8 mouse cellular contexts compared by ENCODE assay signal in the genomic region with DNA sequence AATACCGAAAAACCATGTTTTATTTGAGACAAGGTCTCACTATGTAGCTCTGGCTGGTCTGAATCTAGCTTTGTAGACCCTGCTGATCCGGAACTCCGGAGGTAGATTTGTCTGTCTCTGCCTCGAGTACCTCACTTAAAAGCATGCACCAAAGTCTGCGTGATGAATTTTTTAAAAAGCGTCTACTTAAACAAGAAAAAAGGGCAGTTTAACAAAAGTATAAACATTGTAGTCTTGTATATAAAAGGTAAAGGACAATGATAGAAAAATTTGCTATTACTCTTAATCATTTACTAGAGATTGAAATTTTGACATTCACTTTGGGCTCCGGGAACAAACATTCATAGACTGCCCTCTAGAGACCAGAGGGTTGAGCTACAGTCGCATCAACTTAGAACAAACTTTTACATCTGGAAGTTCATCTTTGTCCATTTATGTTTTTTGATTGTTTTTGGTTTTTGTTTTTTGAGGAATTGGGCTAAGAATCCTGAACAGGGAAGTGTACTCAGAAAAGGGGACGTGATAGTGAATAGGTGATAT. TPM values are rescaled to one million over a fixed set of nuclear protein-coding genes. Genes with fewer than 3 reads are reported as not detected.
DNase-seq lines count a peak whose midpoint lies in the region; ATAC-seq and TF ChIP-seq lines count a peak whose summit lies in the region.

No protein-coding gene starts in this region.

- no peaks in the 10 kb centered on the region for H3K79me2 ChIP-seq in myocyte (ENCODE audit: control insufficient read depth, insufficient read depth)

- peaks cover 5% of the 10 kb centered on the region for H3K4me1 ChIP-seq in thymus, adult 2 months (replicated peaks; ENCODE audit: control insufficient read depth, insufficient read depth, low read length)
- H3K4me1 ChIP-seq in cortical plate, adult 2 months (ENCODE audit: control insufficient read depth, insufficient read depth, low read length), result peaks cover 2% of the 10 kb centered on the region; the same call in 1 of the 2 replicates
- peaks cover 11% of the 10 kb centered on the region for H3K4me1 ChIP-seq in limb, embryonic 15.5 days

- TF ChIP-seq CTCF in thymus, adult 2 months (IDR thresholded peaks at IDR 0.05; ENCODE audit: borderline replicate concordance, control insufficient read depth, extremely low read depth, insufficient read depth, low read length, poor library complexity), result no peak
- TF ChIP-seq CTCF in cortical plate, adult 2 months (IDR thresholded peaks at IDR 0.05; ENCODE audit: extremely low read depth, insufficient read depth, low read length), result peak; percentile 45; the same call in 1 of the 2 replicates

- ATAC-seq in limb, embryonic 15.5 days (ENCODE audit: insufficient number of reproducible peaks, low FRiP score, low TSS enrichment, low read depth), result no peak

- H3K9me3 ChIP-seq in limb, embryonic 15.5 days, result no peaks in the 10 kb centered on the region

- WGBS in thymus, adult 2 months, result under 1% methylated on average over 9 of the region's 9 CpGs
- WGBS in limb, embryonic 15.5 days, result 2% methylated on average over 9 of the region's 9 CpGs

- intact Hi-C loops in heart, postnatal 10 days (cut with DNase I), result loop anchor here (2.0 to 5.0 kb wide), 3 partner anchors 48 to 107 kb away; a partner anchor contains a TSS

- peak overlapping the region; percentile 87 for H3K4me2 ChIP-seq in limb, embryonic 15.5 days
- peak overlapping the region; percentile 100 for H3K4me2 ChIP-seq in myocyte (ENCODE audit: low read depth)

- TF ChIP-seq POLR2A in thymus, adult 2 months (IDR thresholded peaks at IDR 0.05; ENCODE audit: control insufficient read depth, extremely low read depth, insufficient read depth, low read length, poor library complexity), result no peak
- TF ChIP-seq POLR2A in cortical plate, adult 2 months (IDR thresholded peaks at IDR 0.05; ENCODE audit: extremely low read depth, insufficient read depth, low read length), result no peak
- no peak for TF ChIP-seq POLR2A in myocyte (IDR thresholded peaks at IDR 0.05; ENCODE audit: insufficient read length, low read depth)

- peak overlapping the region; percentile 52 for H3K9ac ChIP-seq in limb, embryonic 15.5 days

- H3K27me3 ChIP-seq in thymus, adult 2 months (ENCODE audit: control insufficient read depth, insufficient read depth, low read length), result no peaks in the 10 kb centered on the region
- no peaks in the 10 kb centered on the region for H3K27me3 ChIP-seq in limb, embryonic 15.5 days
- no peaks in the 10 kb centered on the region for H3K27me3 ChIP-seq in myocyte (ENCODE audit: control insufficient read depth, insufficient read depth, insufficient read length)

- peak overlapping the region; percentile 28 for H3ac ChIP-seq in myocyte (ENCODE audit: control insufficient read depth, insufficient read length)

- H3K4me3 ChIP-seq in thymus, adult 2 months (ENCODE audit: control insufficient read depth, insufficient read depth, low read length), result peak overlapping the region; percentile 67
- H3K4me3 ChIP-seq in cortical plate, adult 2 months (ENCODE audit: insufficient read depth, low read length), result peak overlapping the region; percentile 77
- peak overlapping the region; percentile 77 for H3K4me3 ChIP-seq in limb, embryonic 15.5 days
- peak overlapping the region; percentile 61 for H3K4me3 ChIP-seq in myocyte

- H3K36me3 ChIP-seq in thymus, adult 2 months (ENCODE audit: control insufficient read depth, insufficient read depth, low read length), result peaks cover 2% of the 10 kb centered on the region
- peaks cover 15% of the 10 kb centered on the region for H3K36me3 ChIP-seq in limb, embryonic 15.5 days
- peaks cover 7% of the 10 kb centered on the region for H3K36me3 ChIP-seq in myocyte (ENCODE audit: control insufficient read depth, insufficient read depth)

- DNase-seq in thymus, adult 2 months, result peak; percentile 41
- no peak for DNase-seq in thymus, adult 18-20 months
- DNase-seq in heart, postnatal 10 days, result peak; percentile 41 to 52
- DNase-seq in layer of hippocampus, postnatal 10 days (ENCODE audit: low spot score in 2 of 2), result no peak
- no peak for DNase-seq in layer of hippocampus, adult 9-10 months (ENCODE audit: low spot score)

- H3K27ac ChIP-seq in thymus, adult 2 months (ENCODE audit: control insufficient read depth, insufficient read depth, low read length), result peak overlapping the region; percentile 32
- H3K27ac ChIP-seq in cortical plate, adult 2 months (ENCODE audit: insufficient read depth, low read length), result peak overlapping the region; percentile 91
- H3K27ac ChIP-seq in limb, embryonic 15.5 days, result peak overlapping the region; percentile 67

TF ChIP-seq in myocyte, 11 proteins besides CTCF, POLR2A, EP300 and RAD21:
- no peak for TF ChIP-seq TCF3 (IDR thresholded peaks at IDR 0.05; ENCODE audit: insufficient read length, low read depth)
- TF ChIP-seq MYOG (IDR thresholded peaks at IDR 0.05; ENCODE audit: control insufficient read depth in 1 of 3, insufficient read depth in 1 of 3, insufficient read length in 2 of 3, low read depth in 2 of 3), result no peak
- TF ChIP-seq CEBPB (IDR thresholded peaks at IDR 0.05; ENCODE audit: insufficient read depth, poor library complexity, severe bottlenecking), result no peak
- TF ChIP-seq E2F4 (IDR thresholded peaks at IDR 0.05; ENCODE audit: insufficient read depth), result no peak
- TF ChIP-seq SRF (IDR thresholded peaks at IDR 0.05; ENCODE audit: control insufficient read depth, insufficient read length, low read depth), result no peak
- no peak for TF ChIP-seq TCF12 (IDR thresholded peaks at IDR 0.05; ENCODE audit: insufficient read depth, poor library complexity, severe bottlenecking)
- TF ChIP-seq USF1 (IDR thresholded peaks at IDR 0.05; ENCODE audit: low read depth), result no peak
- TF ChIP-seq POLR2AphosphoS2 (IDR thresholded peaks at IDR 0.05; ENCODE audit: insufficient read length, low read depth), result no peak
- no peak for TF ChIP-seq MAX (IDR thresholded peaks at IDR 0.05; ENCODE audit: low read depth)
- TF ChIP-seq MYOD1 (IDR thresholded peaks at IDR 0.05; ENCODE audit: control insufficient read depth in 1 of 3, insufficient read length in 2 of 3, low read depth in 2 of 3), result no peak

RNA-seq across cellular contexts. Expression of a gene that starts 0.7 kb away (rescaled TPM):
- polyA plus RNA-seq in thymus, adult 2 months (2012; rRNA removed), result 19.1 and 21.3 TPM in 2 replicates
- polyA plus RNA-seq in cortical plate, adult 2 months (2012; rRNA removed), result 11.3 and 12.1 TPM in 2 replicates
- 10 to 100 TPM; 14.4 to 16.3 TPM for total RNA-seq in heart, postnatal 10 days (2021)
- 22.1 and 24.7 TPM in 2 replicates for polyA plus RNA-seq in limb, embryonic 15.5 days (2015; fragmentation: Nextera tagmentation; extraction: Ambion mirVana)
- polyA plus RNA-seq in myocyte (2012; fragmentation: generic; extraction: Trizol), result 23.3 TPM
- total RNA-seq in layer of hippocampus, postnatal 10 days (2021), result 10 to 100 TPM in 1 of 2 experiments, 1 to 10 TPM in 1; 9.5 to 11.9 TPM

RNA-seq across cellular contexts. Expression of a gene that starts 21.5 kb away (rescaled TPM):
- 73.8 and 86.1 TPM in 2 replicates for polyA plus RNA-seq in thymus, adult 2 months (2012; rRNA removed)
- 120 and 125 TPM in 2 replicates for polyA plus RNA-seq in cortical plate, adult 2 months (2012; rRNA removed)
- total RNA-seq in heart, postnatal 10 days (2021), result 10 to 100 TPM; 74.3 to 78.1 TPM
- polyA plus RNA-seq in limb, embryonic 15.5 days (2015; fragmentation: Nextera tagmentation; extraction: Ambion mirVana), result 90.6 and 97.4 TPM in 2 replicates
- 76.3 TPM for polyA plus RNA-seq in myocyte (2012; fragmentation: generic; extraction: Trizol)
- total RNA-seq in layer of hippocampus, postnatal 10 days (2021), result 100 to 1,000 TPM; 118 to 125 TPM

RNA-seq across cellular contexts. Expression of a gene that starts 28.7 kb away (rescaled TPM):
- polyA plus RNA-seq in thymus, adult 2 months (2012; rRNA removed), result 6.7 and 8.6 TPM in 2 replicates
- 8.3 and 9.2 TPM in 2 replicates for polyA plus RNA-seq in cortical plate, adult 2 months (2012; rRNA removed)
- 1 to 10 TPM; 1.8 to 2.0 TPM for total RNA-seq in heart, postnatal 10 days (2021)
- 3.5 and 4.1 TPM in 2 replicates for polyA plus RNA-seq in limb, embryonic 15.5 days (2015; fragmentation: Nextera tagmentation; extraction: Ambion mirVana)
- 0.04 TPM for polyA plus RNA-seq in myocyte (2012; fragmentation: generic; extraction: Trizol)
- 10 to 100 TPM; 17.2 to 17.7 TPM for total RNA-seq in layer of hippocampus, postnatal 10 days (2021)

RNA-seq across cellular contexts. Expression of a gene that starts 29.5 kb away (rescaled TPM):
- polyA plus RNA-seq in thymus, adult 2 months (2012; rRNA removed), result 1.0 TPM in 2 replicates
- polyA plus RNA-seq in cortical plate, adult 2 months (2012; rRNA removed), result 0.61 and 0.66 TPM in 2 replicates
- 1 to 10 TPM; 2.1 to 2.2 TPM for total RNA-seq in heart, postnatal 10 days (2021)
- polyA plus RNA-seq in limb, embryonic 15.5 days (2015; fragmentation: Nextera tagmentation; extraction: Ambion mirVana), result 6.5 and 9.5 TPM in 2 replicates
- polyA plus RNA-seq in myocyte (2012; fragmentation: generic; extraction: Trizol), result 0.17 TPM
- total RNA-seq in layer of hippocampus, postnatal 10 days (2021), result 1 to 10 TPM in 1 of 2 experiments, under 1 TPM in 1; 0.91 to 1.1 TPM

RNA-seq across cellular contexts. Expression of a gene that starts 30.3 kb away (rescaled TPM):
- 87.6 and 100 TPM in 2 replicates for polyA plus RNA-seq in thymus, adult 2 months (2012; rRNA removed)
- polyA plus RNA-seq in cortical plate, adult 2 months (2012; rRNA removed), result 4.5 and 4.6 TPM in 2 replicates
- total RNA-seq in heart, postnatal 10 days (2021), result 10 to 100 TPM; 30.6 to 36.4 TPM
- polyA plus RNA-seq in limb, embryonic 15.5 days (2015; fragmentation: Nextera tagmentation; extraction: Ambion mirVana), result 108 and 110 TPM in 2 replicates
- 39.9 TPM for polyA plus RNA-seq in myocyte (2012; fragmentation: generic; extraction: Trizol)
- total RNA-seq in layer of hippocampus, postnatal 10 days (2021), result 1 to 10 TPM; 7.9 to 9.6 TPM

Comparison
In these comparisons a context has a peak if more than half of its experiments do, and no peak if none do; other contexts are left out.
1. DNase-seq: peak in thymus, adult 2 months (single experiment) and heart, postnatal 10 days (2 of 2); none in thymus, adult 18-20 months (0 of 2), layer of hippocampus, postnatal 10 days (0 of 2) and layer of hippocampus, adult 9-10 months (single experiment).
2. H3K27ac ChIP-seq: peak in every context shown above with its lines; median percentile 91 in cortical plate, adult 2 months; 67 in limb, embryonic 15.5 days; 32 in thymus, adult 2 months.
3. Peak in every context shown above with its lines, with median percentiles within 50 percentile points of each other: H3K4me3 ChIP-seq.